Mouse (Mus musculus): ENCODE results near the gene Sfxn1. TPM values are rescaled to one million over a fixed set of nuclear protein-coding genes. Genes with fewer than 3 reads are reported as not detected.

Gene Sfxn1
- total RNA-seq, 2 experiments from 2014 or later, result 6.8 to 7.7 TPM

DNA sequence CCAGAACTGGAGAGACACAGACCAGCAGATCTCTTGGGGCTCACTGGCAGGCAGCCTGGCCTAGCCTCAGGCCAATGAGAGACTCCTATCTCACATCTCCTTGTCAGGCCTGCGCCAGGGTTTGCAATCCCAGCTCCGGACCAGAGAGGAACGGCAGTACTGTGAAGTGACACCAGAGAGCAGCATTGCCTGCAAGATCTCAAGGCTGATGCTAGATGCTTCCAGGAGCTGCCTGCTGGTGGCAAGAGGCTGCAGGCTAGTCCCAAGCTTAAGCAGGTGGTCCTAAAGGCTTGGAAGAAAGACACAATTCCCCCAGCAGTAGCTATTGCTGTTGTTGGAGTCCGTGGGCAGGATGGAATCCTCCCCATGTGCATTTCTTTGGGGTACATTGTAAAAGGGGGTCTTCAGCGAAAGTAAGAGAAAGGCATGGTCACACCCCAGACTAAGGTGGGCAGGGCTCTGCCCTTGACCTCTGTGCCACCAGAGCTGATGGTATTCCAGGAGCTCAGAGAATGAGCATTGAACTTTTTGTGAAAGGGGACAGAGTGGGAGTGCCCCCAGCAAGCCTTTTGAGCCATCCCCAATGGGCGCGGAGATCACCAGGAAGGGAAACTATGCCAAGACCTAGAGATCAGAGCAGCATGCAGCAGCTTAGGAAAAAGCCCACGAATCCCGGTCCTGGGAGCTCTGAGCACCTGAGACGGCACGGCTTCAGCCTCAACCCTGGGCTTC is 42.3 kb downstream of the Sfxn1 start:
- DNase-seq (ENCODE audit: low spot score), result peak; percentile 46
- intact Hi-C loops (cut with DNase I), result loop anchor here (1.0 to 5.0 kb wide), 5 partner anchors 63 to 333 kb away; partner anchors contain the start of gene Cplx2

DNA sequence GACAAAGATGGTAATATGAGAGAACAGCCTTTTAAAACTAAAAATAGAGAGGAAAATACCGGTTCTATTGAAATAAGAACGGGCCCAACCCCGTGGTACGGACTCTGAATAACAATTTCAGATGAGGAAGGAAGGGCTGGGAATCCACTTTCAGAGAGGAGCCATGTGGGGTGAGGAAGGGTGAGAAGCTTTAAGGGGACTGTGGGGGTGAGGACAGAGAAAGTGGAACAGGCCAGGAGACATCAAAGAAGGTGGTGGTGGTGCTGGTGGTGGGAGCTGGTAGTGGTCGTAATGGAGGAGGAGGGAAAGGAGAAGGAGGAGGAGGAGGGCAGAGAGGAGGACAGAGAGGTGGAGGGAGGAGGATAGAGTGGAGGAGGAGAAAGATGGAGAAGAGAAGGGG is 43.3 kb downstream of the Sfxn1 start:
- intact Hi-C loops (cut with DNase I), result loop anchor here (2.0 to 5.0 kb wide), 4 partner anchors 62 to 332 kb away; partner anchors contain the start of gene Cplx2
- no peak for DNase-seq (ENCODE audit: low spot score)

DNA sequence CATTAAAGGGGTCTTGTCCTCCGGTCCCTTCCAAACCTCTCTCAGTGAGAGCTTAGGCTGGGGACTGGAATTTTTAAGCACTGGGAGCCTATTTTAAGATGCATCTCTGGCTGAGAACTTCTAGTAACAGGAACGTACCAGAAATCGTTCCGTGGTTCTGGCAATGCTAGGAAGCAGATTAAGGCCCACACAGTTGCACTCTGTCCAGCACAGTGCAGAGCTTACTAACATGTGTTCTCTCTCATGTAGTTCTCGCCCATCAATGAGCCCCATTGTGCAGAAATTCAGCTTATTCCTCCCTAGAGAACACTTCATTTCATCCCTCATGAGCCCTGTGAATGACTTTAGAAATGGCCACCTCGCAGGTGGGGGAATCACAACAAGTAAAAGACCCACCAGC is 44.1 kb downstream of the Sfxn1 start:
- intact Hi-C loops (cut with DNase I), result loop anchor here (2.0 kb wide), 1 partner anchor 127 kb away; no protein-coding TSS in a partner anchor
- no peak for DNase-seq (ENCODE audit: low spot score)

DNA sequence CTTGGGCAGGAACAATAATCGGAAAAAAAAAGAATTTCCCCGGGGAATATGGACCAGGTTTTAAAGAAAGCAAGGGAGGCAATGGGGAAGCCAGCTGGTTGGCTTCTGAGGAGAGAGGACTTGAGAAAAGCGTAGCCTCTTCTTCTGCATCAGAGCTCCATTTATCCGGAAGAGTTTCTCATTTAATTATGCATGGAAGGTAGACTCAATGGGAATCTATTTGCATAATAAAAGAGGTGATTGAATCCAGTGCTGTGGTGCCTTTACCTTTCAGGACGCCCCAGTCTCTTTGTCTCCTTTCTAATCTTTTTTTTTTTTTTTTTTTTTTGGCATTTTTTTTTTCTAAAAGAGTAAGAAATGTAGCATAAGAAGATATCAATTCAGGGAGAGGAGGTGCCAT is 46.7 kb downstream of the Sfxn1 start:
- intact Hi-C loops (cut with DNase I), result no loop called here
- DNase-seq (ENCODE audit: low spot score), result no peak

DNA sequence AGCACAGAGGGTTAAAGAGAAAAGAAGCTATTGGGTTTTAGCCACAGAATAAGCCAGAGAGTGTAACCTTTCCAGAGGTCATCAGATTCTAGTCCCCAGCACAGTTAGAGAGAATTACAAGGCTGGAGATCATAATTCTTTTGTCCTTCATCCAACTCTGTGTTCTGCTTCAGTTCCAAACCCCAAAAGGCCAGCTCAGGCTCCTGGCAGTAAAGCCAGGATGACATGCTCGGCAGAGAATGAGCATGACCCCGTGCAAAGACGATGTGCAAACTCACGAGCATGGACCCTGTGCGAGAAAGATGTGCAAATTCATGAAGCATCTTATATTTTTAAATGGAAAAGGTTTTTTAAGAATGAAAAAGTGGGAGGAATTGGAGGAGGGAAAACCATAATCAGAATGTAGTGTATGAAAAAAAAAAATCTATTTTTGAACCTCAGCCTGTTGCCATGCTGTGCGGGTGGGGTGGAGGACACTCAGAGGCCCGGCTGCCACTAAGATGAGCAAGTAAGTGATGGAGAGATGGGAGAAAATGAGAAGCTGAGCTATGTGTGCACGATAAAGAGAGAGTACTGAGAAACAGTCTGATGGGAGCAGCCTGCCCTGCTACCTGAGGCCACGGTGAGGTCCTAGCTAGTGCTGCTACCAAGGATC is 66.2 kb downstream of the Sfxn1 start:
- intact Hi-C loops (cut with DNase I), result no loop called here
- no peak for DNase-seq (ENCODE audit: low spot score)

DNA sequence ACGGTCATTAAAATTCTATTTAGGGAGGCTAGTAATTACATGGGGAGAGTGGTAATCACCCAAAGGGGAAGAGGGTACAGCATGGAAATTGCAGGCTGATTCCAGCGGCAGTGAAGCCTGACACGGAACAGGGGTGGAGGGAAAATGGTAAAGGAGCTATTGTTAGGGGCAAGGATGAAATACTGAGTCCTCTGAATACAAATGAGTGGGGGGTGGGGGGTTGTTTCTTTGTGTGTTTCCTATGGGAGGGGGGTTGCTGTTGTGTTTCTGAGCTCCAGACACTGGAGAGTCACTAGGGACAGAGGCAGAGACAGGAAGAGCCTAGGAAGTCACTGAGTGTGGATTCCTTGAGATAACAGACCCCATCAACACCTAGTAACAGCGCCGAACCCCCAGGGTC is 72.1 kb downstream of the Sfxn1 start:
- no peak for DNase-seq (ENCODE audit: low spot score)
- intact Hi-C loops (cut with DNase I), result no loop called here

DNA sequence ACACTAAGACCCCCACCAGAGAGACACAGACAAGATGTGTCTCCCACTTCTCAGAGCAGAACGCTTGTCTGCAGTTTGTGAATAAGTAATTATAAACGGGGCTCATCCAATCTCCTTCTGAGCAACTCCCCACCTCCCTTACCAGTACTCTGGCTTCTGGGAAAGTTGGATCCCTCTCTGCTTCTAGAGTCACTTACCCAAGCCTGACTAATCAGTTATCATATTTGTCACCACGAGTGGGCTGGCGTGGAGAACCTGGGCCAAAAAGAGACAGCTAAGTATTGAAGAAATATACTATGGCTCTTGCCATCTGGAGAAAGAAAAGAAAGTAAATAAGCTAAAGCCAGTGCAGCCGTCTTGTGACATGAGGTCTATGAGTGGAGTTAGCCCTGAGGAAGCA is 73.0 kb downstream of the Sfxn1 start:
- intact Hi-C loops (cut with DNase I), result no loop called here

DNA sequence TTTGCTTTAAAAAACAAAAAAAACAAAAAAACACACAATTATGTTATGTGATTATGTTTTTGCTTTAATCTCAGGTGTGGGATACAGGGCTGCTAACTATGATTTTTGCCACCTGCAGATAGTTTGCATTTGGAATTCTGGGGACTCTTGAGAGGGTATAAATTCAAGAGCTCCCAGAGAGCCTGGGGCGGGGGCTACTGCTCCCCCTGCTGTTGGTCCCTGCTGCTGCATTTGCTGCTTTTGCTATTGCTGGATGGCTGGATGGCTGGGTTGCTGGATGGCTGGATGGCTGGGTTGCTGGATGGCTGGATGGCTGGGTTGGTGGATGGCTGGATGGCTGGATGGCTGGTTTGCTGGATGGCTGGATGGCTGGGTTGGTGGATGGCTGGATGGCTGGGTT is 75.7 kb downstream of the Sfxn1 start:
- intact Hi-C loops (cut with DNase I), result no loop called here
- no peak for DNase-seq (ENCODE audit: low spot score)

More for the DNA sequence above, 73.0 kb downstream of the Sfxn1 start:
- no peak for DNase-seq (ENCODE audit: low spot score)

DNA sequence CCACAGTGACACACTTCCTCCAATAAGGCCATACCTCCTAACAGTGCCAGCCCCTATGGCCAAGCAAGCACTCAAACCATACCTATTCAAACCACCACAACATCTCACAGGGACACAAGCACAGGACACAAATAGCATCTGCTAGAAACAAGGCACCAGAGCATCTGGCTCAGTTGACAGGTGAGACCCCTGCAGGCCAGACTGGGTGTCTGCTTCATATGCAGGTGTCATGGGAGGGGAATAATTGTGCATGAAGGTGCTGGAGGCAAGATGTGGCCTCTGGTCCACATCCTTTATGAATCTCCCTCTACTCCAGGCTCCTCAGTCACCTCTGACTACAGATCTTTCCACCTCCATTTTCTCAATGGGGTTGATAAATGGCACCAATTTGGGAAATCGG is 80.8 kb downstream of the Sfxn1 start:
- DNase-seq (ENCODE audit: low spot score), result no peak
- intact Hi-C loops (cut with DNase I), result no loop called here

DNA sequence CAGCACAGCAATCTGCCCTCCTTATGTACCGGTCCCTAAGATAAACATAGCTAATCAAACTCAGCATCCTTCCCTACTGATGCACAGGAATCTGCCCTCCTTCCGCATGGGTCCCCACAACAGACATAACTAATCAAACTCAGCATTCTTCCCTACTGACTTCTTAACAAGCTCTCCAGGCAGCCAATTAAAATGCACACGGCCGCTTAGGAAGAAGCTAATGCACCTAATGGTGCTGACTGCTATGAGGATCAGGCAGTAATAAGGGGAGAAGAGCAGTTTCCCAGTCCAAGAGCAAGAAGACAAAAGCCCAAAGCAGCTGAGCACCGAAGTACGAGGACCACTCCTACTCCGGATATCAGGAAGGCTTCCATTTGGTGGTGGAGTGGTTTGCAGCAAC is 81.2 kb downstream of the Sfxn1 start:
- intact Hi-C loops (cut with DNase I), result no loop called here
- no peak for DNase-seq (ENCODE audit: low spot score)

DNA sequence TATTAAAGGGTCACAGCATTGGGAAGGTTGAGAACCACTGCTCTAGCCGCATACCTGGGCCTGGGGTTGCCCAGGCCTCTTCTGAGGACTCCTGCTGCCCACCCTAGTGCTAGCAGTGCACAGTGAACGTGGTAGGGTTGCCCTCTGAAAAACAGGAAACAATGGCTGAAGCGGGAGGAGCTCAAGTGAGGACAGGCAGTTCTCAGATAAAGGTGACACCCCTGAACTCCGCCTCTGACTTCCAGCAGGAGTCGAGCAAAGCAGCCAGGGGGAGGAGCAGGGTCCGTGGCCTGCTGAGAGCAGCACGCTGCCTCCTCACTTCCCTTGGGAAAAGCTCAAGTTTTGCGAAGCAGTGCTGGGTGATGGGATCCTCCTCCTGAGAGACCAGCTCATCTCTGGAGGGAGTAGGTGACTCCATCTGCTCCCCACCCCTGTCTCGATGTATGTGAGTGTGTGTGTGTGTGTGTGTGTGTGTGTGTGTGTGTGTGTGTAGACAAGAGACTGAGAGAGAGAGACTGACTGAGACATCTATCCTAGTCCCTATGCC is 82.1 kb downstream of the Sfxn1 start:
- intact Hi-C loops (cut with DNase I), result no loop called here
- no peak for DNase-seq (ENCODE audit: low spot score)

DNA sequence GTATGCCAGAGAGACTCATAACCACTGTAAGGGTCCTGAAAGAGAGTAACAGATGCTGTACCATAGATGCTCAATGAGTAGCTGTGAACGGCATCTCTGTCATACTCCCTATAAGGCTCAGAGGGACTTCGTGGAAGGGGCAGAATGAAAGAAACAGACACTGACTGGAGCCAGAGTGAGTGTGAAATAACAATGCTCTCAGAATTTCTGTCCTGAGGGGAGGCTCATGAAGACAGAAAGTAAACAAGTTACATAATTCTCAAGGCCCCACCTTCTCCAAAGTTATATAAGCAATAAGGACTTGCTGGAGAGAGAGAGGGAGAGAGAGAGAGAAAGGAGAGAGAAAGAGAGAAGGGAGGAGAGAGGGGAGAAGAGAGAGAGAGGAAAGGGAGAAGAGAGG is 84.2 kb downstream of the Sfxn1 start:
- no peak for DNase-seq (ENCODE audit: low spot score)
- intact Hi-C loops (cut with DNase I), result no loop called here

Other genes with a start within 250 kb of the Sfxn1 start
- 1 to 10 TPM in 1 of 2 experiments, under 1 TPM in 1; 0.28 to 1.1 TPM for gene Drd1, start 16.2 kb upstream of the Sfxn1 start, total RNA-seq (2021)
- gene Hrh2, start 120.3 kb downstream of the Sfxn1 start, total RNA-seq (2021), result under 1 TPM; 0.10 to 0.28 TPM